8 mouse cellular contexts compared by ENCODE assay signal in genomic region chrX:99975250-99975984, GRCm38 (mm10). TPM values are rescaled to one million over a fixed set of nuclear protein-coding genes. Genes with fewer than 3 reads are reported as not detected.
A peak's percentile ranks its signal among the peaks of the same experiment; 100 is the strongest.
DNase-seq lines count a peak whose midpoint lies in the region; ATAC-seq and TF ChIP-seq lines count a peak whose summit lies in the region.

Eda (plus strand) TSS chrX:99975606.

- H3K4me2 ChIP-seq in embryonic facial prominence, embryonic 12.5 days (replicated peaks) = peak within 1 kb of the TSS; percentile 80
- H3K4me2 ChIP-seq in midbrain, embryonic 12.5 days (replicated peaks) = peak within 1 kb of the TSS; percentile 80

- no peaks in the 10 kb centered on the region for H3K4me1 ChIP-seq in bone marrow macrophage, adult 2 months (ENCODE audit: control insufficient read depth, insufficient read depth, low read length)
- no peaks in the 10 kb centered on the region for H3K4me1 ChIP-seq in embryonic facial prominence, embryonic 12.5 days
- H3K4me1 ChIP-seq in limb, embryonic 10.5 days = peaks cover 17% of the 10 kb centered on the region
- 0 out of 2 replicates have a peak, but pooled peaks cover 4% of the 10 kb centered on the region for H3K4me1 ChIP-seq in midbrain, embryonic 12.5 days

- TF ChIP-seq CTCF in bone marrow macrophage, adult 2 months (IDR thresholded peaks at IDR 0.05; ENCODE audit: low read depth, low read length) = no peak

- H3K36me3 ChIP-seq in embryonic facial prominence, embryonic 12.5 days = no peaks in the 10 kb centered on the region
- H3K36me3 ChIP-seq in limb, embryonic 10.5 days = no peaks in the 10 kb centered on the region
- H3K36me3 ChIP-seq in midbrain, embryonic 12.5 days = no peaks in the 10 kb centered on the region

- H3K9me3 ChIP-seq in embryonic facial prominence, embryonic 12.5 days = no peaks in the 10 kb centered on the region
- H3K9me3 ChIP-seq in limb, embryonic 10.5 days (replicated peaks) = no peaks in the 10 kb centered on the region
- H3K9me3 ChIP-seq in midbrain, embryonic 12.5 days = no peaks in the 10 kb centered on the region

- TF ChIP-seq POLR2A in bone marrow macrophage, adult 2 months (IDR thresholded peaks at IDR 0.05; ENCODE audit: borderline replicate concordance, low read depth, low read length) = no peak

- ATAC-seq in embryonic facial prominence, embryonic 12.5 days (ENCODE audit: insufficient number of reproducible peaks, insufficient read depth, low FRiP score, low TSS enrichment) = peak; percentile 97
- peak; percentile 98 for ATAC-seq in midbrain, embryonic 12.5 days (ENCODE audit: low FRiP score, low read depth)

- H3K27ac ChIP-seq in bone marrow macrophage, adult 2 months (ENCODE audit: insufficient read depth, low read depth, low read length) = no peak within 1 kb of the TSS
- H3K27ac ChIP-seq in embryonic facial prominence, embryonic 12.5 days = no peak within 1 kb of the TSS
- H3K27ac ChIP-seq in limb, embryonic 10.5 days = peak within 1 kb of the TSS; percentile 66
- H3K27ac ChIP-seq in midbrain, embryonic 12.5 days (replicated peaks) = no peak within 1 kb of the TSS; the same call in 1 of the 2 replicates

- peak within 1 kb of the TSS; percentile 48 for H3K9ac ChIP-seq in embryonic facial prominence, embryonic 12.5 days
- H3K9ac ChIP-seq in midbrain, embryonic 12.5 days (replicated peaks) = peak within 1 kb of the TSS; percentile 46

- WGBS in embryonic facial prominence, embryonic 12.5 days = 22% methylated on average over 40 of the region's 49 CpGs
- 15% methylated on average over 45 of the region's 49 CpGs for WGBS in limb, embryonic 10.5 days
- WGBS in midbrain, embryonic 12.5 days = 30% methylated on average over 31 of the region's 49 CpGs

- peak; percentile 99 for DNase-seq in heart, adult 11 months
- DNase-seq in kidney, adult 11 months = peak; percentile 87
- DNase-seq in limb, embryonic 10.5 days (ENCODE audit: low spot score) = peak; percentile 89
- DNase-seq in spleen, adult 18-20 months = peak; percentile 57 to 63
- DNase-seq in T-cell, adult 2 months (ENCODE audit: low spot score) = no peak

- H3K27me3 ChIP-seq in embryonic facial prominence, embryonic 12.5 days = peaks cover 9% of the 10 kb centered on the region; the same call in 1 of the 2 replicates
- peaks cover 84% of the 10 kb centered on the region for H3K27me3 ChIP-seq in limb, embryonic 10.5 days (ENCODE audit: low read depth, poor library complexity, severe bottlenecking)
- H3K27me3 ChIP-seq in midbrain, embryonic 12.5 days = peaks cover 26% of the 10 kb centered on the region

- H3K4me3 ChIP-seq in bone marrow macrophage, adult 2 months (ENCODE audit: insufficient read depth, low read length) = peak within 1 kb of the TSS; percentile 14; the same call in 1 of the 2 replicates
- peak within 1 kb of the TSS; percentile 50 for H3K4me3 ChIP-seq in embryonic facial prominence, embryonic 12.5 days
- H3K4me3 ChIP-seq in limb, embryonic 10.5 days = peak within 1 kb of the TSS; percentile 60
- peak within 1 kb of the TSS; percentile 56 for H3K4me3 ChIP-seq in midbrain, embryonic 12.5 days

RNA-seq across cellular contexts. Expression of gene Eda, which starts in this region (rescaled TPM):
- not detected in 2 replicates for polyA plus RNA-seq in bone marrow macrophage, adult 2 months (2012; ENCODE audit: insufficient read depth, insufficient read length, missing spikeins)
- polyA plus RNA-seq in embryonic facial prominence, embryonic 12.5 days (2016; fragmentation: Nextera tagmentation; extraction: Ambion mirVana) = 3.1 and 3.4 TPM in 2 replicates
- polyA plus RNA-seq in limb, embryonic 10.5 days (2016; fragmentation: Nextera tagmentation; extraction: Ambion mirVana) = 2.0 and 2.4 TPM in 2 replicates
- 2.7 TPM in 2 replicates for polyA plus RNA-seq in midbrain, embryonic 12.5 days (2016; fragmentation: Nextera tagmentation; extraction: Ambion mirVana)
